Mouse (Mus musculus): ENCODE data around the gene Ankrd44.

GRCm38 (mm10) chr1:54596151-54596550, 330.0 kb downstream of the Ankrd44 start:
- TF ChIP-seq CHD2 (IDR thresholded peaks at IDR 0.05; ENCODE audit: low read depth, low read length): no peak
- no peak for TF ChIP-seq ZC3H11A (IDR thresholded peaks at IDR 0.05; ENCODE audit: borderline replicate concordance, low read depth, low read length)
- TF ChIP-seq ZNF384 (IDR thresholded peaks at IDR 0.05; ENCODE audit: low read depth, low read length): no peak
- no peak for TF ChIP-seq MAFK (IDR thresholded peaks at IDR 0.05; ENCODE audit: insufficient read depth, low read depth, low read length)
- TF ChIP-seq HCFC1 (IDR thresholded peaks at IDR 0.05; ENCODE audit: borderline replicate concordance, insufficient read depth, low read length): no peak

All from ES-E14 (cell line).